Mouse (Mus musculus) CH12.LX (cell line): Measurements from ENCODE around the gene Sowahb. TPM values are rescaled to one million over a fixed set of nuclear protein-coding genes. Genes with fewer than 3 reads are reported as not detected.

Experiments
- DNase-seq: peaks from one replicate; pipeline ENCODE4 v3.0.0-alpha.2; 2013; ENCODE audit errors: extremely low read depth
- H3K27ac ChIP-seq: 2 replicates; pipeline ENCODE4 v1.5.1; 2012; ENCODE audit warnings: low read depth, mild to moderate bottlenecking, control low read depth, moderate library complexity; ENCODE audit not compliant: insufficient read depth
- H3K27me3 ChIP-seq: replicated peaks from 2 replicates; pipeline ENCODE3; 2012; ENCODE audit warnings: inconsistent platforms
- H3K36me3 ChIP-seq, 2 experiments: replicated peaks in 1 of 2; 2 replicates each; pipeline versions ENCODE3 to v1.6.1; 2012; ENCODE audit warnings: inconsistent platforms in 1 of 2, low read length in 1 of 2, mild to moderate bottlenecking in 1 of 2, mixed read lengths in 1 of 2, moderate library complexity in 1 of 2; ENCODE audit not compliant: control insufficient read depth in 1 of 2, insufficient read depth in 1 of 2
- H3K4me1 ChIP-seq, 2 experiments: 2 replicates each; pipeline ENCODE4 v1.6.1; 2012; ENCODE audit warnings: inconsistent platforms in 1 of 2, moderate library complexity in 1 of 2; ENCODE audit not compliant: insufficient read depth in 2 of 2, control insufficient read depth in 1 of 2
- H3K4me2 ChIP-seq: 2 replicates; pipeline ENCODE4 v1.6.1; 2012; ENCODE audit warnings: low read depth, mild to moderate bottlenecking, control low read depth; ENCODE audit not compliant: poor library complexity, insufficient read depth, severe bottlenecking
- H3K4me3 ChIP-seq, 3 experiments: fragments of 150-350 bp in 1 of 3; sonication (generic) in 1 of 3; replicated peaks in 1 of 3; 2 replicates each; pipeline versions ENCODE3 to v1.5.1; 2011 to 2012; ENCODE audit warnings: low read depth in 2 of 3, low read length in 2 of 3, mild to moderate bottlenecking in 2 of 3, moderate library complexity in 2 of 3, control low read depth in 1 of 3, improper control_type of control experiment in 1 of 3, inconsistent platforms in 1 of 3, mixed read lengths in 1 of 3; ENCODE audit not compliant: poor library complexity in 1 of 3
- H3K79me2 ChIP-seq: replicated peaks from 2 replicates; pipeline ENCODE4 v1.6.1; 2012; ENCODE audit warnings: mild to moderate bottlenecking, moderate library complexity; ENCODE audit not compliant: control insufficient read depth, poor library complexity, insufficient read depth, severe bottlenecking; ENCODE audit errors: extremely low read depth
- H3K9ac ChIP-seq: 2 replicates; pipeline ENCODE4 v1.6.1; 2012; ENCODE audit warnings: low read depth, mild to moderate bottlenecking, control low read depth, moderate library complexity; ENCODE audit not compliant: insufficient read depth
- H3K9me3 ChIP-seq: replicated peaks from 2 replicates; pipeline ENCODE3; 2012; ENCODE audit warnings: low read length, inconsistent platforms, mixed read lengths
- CHD1 ChIP-seq: IDR thresholded peaks from 2 replicates; pipeline ENCODE4 v1.6.1; 2012; ENCODE audit warnings: low read depth, low read length, improper control_type of control experiment, inconsistent platforms
- CTCF ChIP-seq, 2 experiments: IDR thresholded peaks in 1 of 2; conservative IDR thresholded peaks in 1 of 2; 2 replicates each; pipeline ENCODE4 v1.5.1; 2011 to 2012; ENCODE audit warnings: low read depth in 2 of 2, low read length in 2 of 2, improper control_type of control experiment in 1 of 2, inconsistent platforms in 1 of 2, mild to moderate bottlenecking in 1 of 2, moderate library complexity in 1 of 2
- E2F4 ChIP-seq: IDR thresholded peaks from 2 replicates; pipeline ENCODE4 v1.6.1; 2011; ENCODE audit warnings: low read depth, low read length, improper control_type of control experiment; ENCODE audit not compliant: insufficient replicate concordance
- ETS1 ChIP-seq: conservative IDR thresholded peaks from 2 replicates; pipeline ENCODE4 v1.6.1; 2012; ENCODE audit warnings: low read depth, mild to moderate bottlenecking, inconsistent platforms, low read length, improper control_type of control experiment, moderate library complexity
- IRF4 ChIP-seq: IDR thresholded peaks from 2 replicates; pipeline ENCODE4 v1.6.1; 2014; ENCODE audit warnings: low read depth, mild to moderate bottlenecking, inconsistent platforms, low read length, improper control_type of control experiment
- JUND ChIP-seq: conservative IDR thresholded peaks from 2 replicates; pipeline ENCODE4 v1.6.1; 2011; ENCODE audit warnings: low read depth, low read length, improper control_type of control experiment
- KAT2A ChIP-seq: IDR thresholded peaks from 2 replicates; pipeline ENCODE4 v1.6.1; 2012; ENCODE audit warnings: low read length, improper control_type of control experiment, inconsistent platforms; ENCODE audit not compliant: insufficient replicate concordance
- MAFK ChIP-seq: IDR thresholded peaks from 2 replicates; pipeline ENCODE4 v1.6.1; 2011; ENCODE audit warnings: low read length, improper control_type of control experiment; ENCODE audit not compliant: insufficient replicate concordance
- MEF2A ChIP-seq: IDR thresholded peaks from 2 replicates; pipeline ENCODE4 v1.6.1; 2014; ENCODE audit warnings: low read depth, mild to moderate bottlenecking, inconsistent platforms, low read length, improper control_type of control experiment, borderline replicate concordance
- MYC ChIP-seq: IDR thresholded peaks from 2 replicates; pipeline ENCODE4 v1.6.1; 2011; ENCODE audit warnings: low read depth, mild to moderate bottlenecking, improper control_type of control experiment, low read length
- NELFE ChIP-seq: IDR thresholded peaks from 2 replicates; pipeline ENCODE4 v1.6.1; 2011; ENCODE audit warnings: low read depth, low read length, improper control_type of control experiment
- NRF1 ChIP-seq: IDR thresholded peaks from 2 replicates; pipeline ENCODE4 v1.6.1; 2014; ENCODE audit warnings: low read depth, mild to moderate bottlenecking, inconsistent platforms, low read length, improper control_type of control experiment, moderate library complexity
- PAX5 ChIP-seq: IDR thresholded peaks from 2 replicates; pipeline ENCODE4 v1.6.1; 2012; ENCODE audit warnings: low read length, inconsistent platforms, mixed read lengths
- POLR2A ChIP-seq: IDR thresholded peaks from 2 replicates; pipeline ENCODE4 v1.6.1; 2011; ENCODE audit warnings: low read depth, mild to moderate bottlenecking, improper control_type of control experiment, low read length
- SIN3A ChIP-seq: IDR thresholded peaks from 2 replicates; pipeline ENCODE4 v1.6.1; 2012; ENCODE audit warnings: low read length, improper control_type of control experiment, inconsistent platforms
- SMC3 ChIP-seq: IDR thresholded peaks from 2 replicates; pipeline ENCODE4 v1.6.1; 2011; ENCODE audit warnings: low read depth, low read length, improper control_type of control experiment
- TBP ChIP-seq: conservative IDR thresholded peaks from 2 replicates; pipeline ENCODE4 v1.6.1; 2011; ENCODE audit warnings: low read depth, low read length, improper control_type of control experiment
- TCF12 ChIP-seq: IDR thresholded peaks from 2 replicates; pipeline ENCODE4 v1.6.1; 2014; ENCODE audit warnings: low read depth, mild to moderate bottlenecking, inconsistent platforms, low read length, improper control_type of control experiment
- UBTF ChIP-seq: IDR thresholded peaks from 2 replicates; pipeline ENCODE4 v1.6.1; 2012; ENCODE audit warnings: low read depth, mild to moderate bottlenecking, inconsistent platforms, low read length, improper control_type of control experiment, moderate library complexity
- USF1 ChIP-seq: IDR thresholded peaks from 2 replicates; pipeline ENCODE4 v1.6.1; 2014; ENCODE audit warnings: low read depth, mild to moderate bottlenecking, inconsistent platforms, low read length, improper control_type of control experiment
- USF2 ChIP-seq: conservative IDR thresholded peaks from 2 replicates; pipeline ENCODE4 v1.6.1; 2011; ENCODE audit warnings: low read depth, low read length, improper control_type of control experiment
- ZC3H11A ChIP-seq: IDR thresholded peaks from 2 replicates; pipeline ENCODE4 v1.6.1; 2012; ENCODE audit warnings: low read depth, mild to moderate bottlenecking, inconsistent platforms, low read length, improper control_type of control experiment
- ZMIZ1 ChIP-seq: IDR thresholded peaks from 2 replicates; pipeline ENCODE4 v1.6.1; 2012; ENCODE audit warnings: low read depth, mild to moderate bottlenecking, inconsistent platforms, low read length, improper control_type of control experiment
- dilution Hi-C: fragments of 300-500 bp; cut with MboI; formaldehyde crosslinking; loops from 2 replicates; pipeline ENCODE4 v1.14.3; 2020; ENCODE audit warnings: low sequenced_read_pairs; ENCODE audit not compliant: extremely low pct_unique_long_range_greater_than_20kb, extremely low pct_ligation_motif_present
- in situ Hi-C: fragments of 300-500 bp; cut with MboI; formaldehyde crosslinking; loops from 3 replicates; pipeline ENCODE4 v1.14.3; 2019; ENCODE audit warnings: low sequenced_read_pairs, low pct_ligation_motif_present, low pct_unique_long_range_greater_than_20kb, mixed read lengths
- polyA plus RNA-seq: library from polyadenylated mRNA; unstranded; fragments of >175 nt; gene quantifications from 2 replicates; pipeline ENCODE4 v1.2.1, GENCODE M21; 2012; ENCODE audit warnings: low read depth; ENCODE audit not compliant: insufficient read length
- total RNA-seq, 2 experiments: library from RNA; depleted of rRNA; stranded (reverse); fragments of 300-350 nt in 1 of 2; fragments of >200 nt in 1 of 2; gene quantifications; 2 replicates each; pipeline ENCODE4 v1.2.3; 2012 to 2014

The Sowahb gene
- total and polyA plus RNA-seq, 3 experiments: not detected

- in situ Hi-C loops: no loop called here
These were observed 3.8 kb upstream of the Sowahb start for GRCm38 (mm10) chr5:93048481-93049240.

GRCm38 (mm10) chr5:93046306-93046845, 1.6 kb upstream of the Sowahb start:
- TF ChIP-seq USF2 (no peak), USF1 (no peak), CTCF (conservative IDR thresholded peaks at IDR 0.05 in 1 of 2, IDR thresholded peaks at IDR 0.05 in 1 of 2; ENCODE audit: low read depth in 2 of 2, low read length in 2 of 2) (no peak), MEF2A (no peak), IRF4 (no peak), TBP (no peak), ETS1 (no peak), ZMIZ1 (no peak), TCF12 (no peak), MAFK (no peak), JUND (no peak), MYC (no peak), CHD1 (no peak), PAX5 (no peak), E2F4 (no peak)
- Histone ChIP-seq H3K79me2 (no peaks in the 10 kb centered on the region), H3K9me3 (peaks cover 6% of the 10 kb centered on the region), H3K4me3 (no peak overlapping the region), H3K36me3 (no peaks in the 10 kb centered on the region), H3K27ac (no peak overlapping the region), H3K27me3 (peaks cover 2% of the 10 kb centered on the region), H3K4me2 (no peak overlapping the region), H3K4me1 (no peaks in the 10 kb centered on the region; a peak in 1 of 4 replicates), H3K9ac (no peak overlapping the region)
- no peak for DNase-seq
- dilution Hi-C loops (no loop called here), in situ Hi-C loops (no loop called here)

More at GRCm38 (mm10) chr5:93048481-93049240, 3.8 kb upstream of the Sowahb start:
- Histone ChIP-seq H3K79me2 (no peaks in the 10 kb centered on the region), H3K9ac (no peak overlapping the region), H3K4me1 (no peaks in the 10 kb centered on the region; a peak in 1 of 4 replicates), H3K4me3 (no peak overlapping the region), H3K4me2 (no peak overlapping the region), H3K9me3 (peaks cover 6% of the 10 kb centered on the region), H3K27me3 (peaks cover 2% of the 10 kb centered on the region), H3K36me3 (no peaks in the 10 kb centered on the region), H3K27ac (no peak overlapping the region)
- dilution Hi-C loops: no loop called here
- no peak for TF ChIP-seq CTCF (conservative IDR thresholded peaks at IDR 0.05 in 1 of 2, IDR thresholded peaks at IDR 0.05 in 1 of 2; ENCODE audit: low read depth in 2 of 2, low read length in 2 of 2)
- no peak for TF ChIP-seq POLR2A
- TF ChIP-seq UBTF: no peak
- no peak for TF ChIP-seq ZC3H11A
- TF ChIP-seq NELFE: no peak
- no peak for TF ChIP-seq SIN3A
- TF ChIP-seq KAT2A: no peak
- no peak for TF ChIP-seq SMC3
- TF ChIP-seq NRF1: no peak
- DNase-seq: no peak
